Mouse (Mus musculus): ENCODE results near the gene Henmt1.

The Henmt1 gene

GRCm38 (mm10) chr3:108940001-108940633 is 444 bp downstream of the Henmt1 start, which contains the start of gene Gm9857:
Gm9857 (minus strand) TSS chr3:108940445.
- no peak for DNase-seq (ENCODE audit: extremely low read depth, low read depth, low spot score)

GRCm38 (mm10) chr3:108940996-108941395 is 1.3 kb downstream of the Henmt1 start:
- no peak for DNase-seq (ENCODE audit: extremely low read depth, low read depth, low spot score)

DNA sequence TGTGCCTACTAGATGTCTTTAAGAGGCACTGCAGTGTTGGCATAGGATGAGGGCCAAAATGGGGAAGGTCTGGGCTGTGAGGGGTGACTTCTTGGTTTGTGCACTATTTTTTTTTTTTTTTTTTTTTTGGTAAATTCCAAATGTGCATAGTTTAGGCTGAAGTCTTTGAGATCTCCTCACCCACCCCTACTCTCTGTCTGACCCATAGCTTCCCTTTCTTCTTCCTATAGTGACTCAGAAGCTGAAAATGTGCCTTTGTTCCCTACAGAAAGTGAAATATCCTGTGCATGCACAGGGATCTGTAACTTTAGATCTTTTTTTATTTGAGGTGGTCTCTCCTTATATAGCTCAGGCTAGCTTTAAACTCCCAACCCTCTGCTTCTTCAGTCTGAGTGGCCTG is 18.3 kb downstream of the Henmt1 start:
- DNase-seq (ENCODE audit: extremely low read depth, low read depth, low spot score), result no peak

- DNase-seq (ENCODE audit: extremely low read depth, low read depth, low spot score), result no peak
Measured at GRCm38 (mm10) chr3:108959680-108960295, 20.1 kb downstream of the Henmt1 start.

DNA sequence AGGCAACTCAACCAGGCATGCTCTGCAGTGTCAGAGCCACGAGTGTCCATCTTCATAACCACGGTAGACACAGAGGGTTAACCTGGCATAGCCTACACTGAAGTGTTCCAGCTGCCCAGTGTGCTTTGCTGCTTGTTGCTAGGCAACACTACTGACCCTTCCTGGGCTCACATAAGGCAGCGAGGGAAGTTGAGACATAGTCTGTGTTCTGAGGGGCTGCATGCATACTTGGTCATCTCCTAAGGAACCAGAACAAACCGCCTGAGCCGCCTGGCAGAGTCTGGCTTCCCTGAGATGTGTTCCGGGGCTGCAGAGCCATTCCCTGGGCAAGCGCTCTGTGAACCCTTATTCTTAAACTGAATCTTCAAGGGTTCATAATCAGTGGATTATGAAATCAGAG is 21.6 kb downstream of the Henmt1 start:
- DNase-seq (ENCODE audit: extremely low read depth, low read depth, low spot score), result no peak

- no peak for DNase-seq (ENCODE audit: extremely low read depth, low read depth, low spot score)
Measured at GRCm38 (mm10) chr3:108961655-108962054, 22.0 kb downstream of the Henmt1 start.

GRCm38 (mm10) chr3:108963278-108963677 is 23.6 kb downstream of the Henmt1 start:
- DNase-seq (ENCODE audit: extremely low read depth, low read depth, low spot score), result no peak

- DNase-seq (ENCODE audit: extremely low read depth, low read depth, low spot score), result no peak
Measured at GRCm38 (mm10) chr3:108963776-108964175, 24.1 kb downstream of the Henmt1 start.

GRCm38 (mm10) chr3:108964361-108965044 is 24.8 kb downstream of the Henmt1 start:
- no peak for DNase-seq (ENCODE audit: extremely low read depth, low read depth, low spot score)

DNA sequence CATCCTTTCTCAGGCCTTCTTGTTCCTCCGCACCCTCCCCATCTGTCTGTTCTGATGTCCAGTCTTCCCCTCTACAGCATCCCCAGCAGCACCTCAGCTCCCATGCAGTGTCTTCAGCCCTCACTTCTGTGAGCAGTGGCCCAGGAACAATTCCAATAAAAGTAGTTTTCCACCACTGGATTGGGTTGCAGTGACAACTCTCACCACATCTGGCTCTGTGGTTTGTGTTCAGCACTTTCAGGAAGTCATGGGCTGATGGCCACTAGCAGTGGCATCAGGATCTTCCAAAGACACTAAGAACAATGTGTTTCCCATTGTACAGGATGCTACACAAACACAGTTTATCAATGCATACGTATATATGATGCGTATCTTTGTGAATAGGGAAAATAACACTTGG is 26.4 kb downstream of the Henmt1 start:
- no peak for DNase-seq (ENCODE audit: extremely low read depth, low read depth, low spot score)

- no peak for DNase-seq (ENCODE audit: extremely low read depth, low read depth, low spot score)
Measured at GRCm38 (mm10) chr3:108973980-108974660, 34.4 kb downstream of the Henmt1 start.

GRCm38 (mm10) chr3:108974920-108975485 is 35.3 kb downstream of the Henmt1 start:
- no peak for DNase-seq (ENCODE audit: extremely low read depth, low read depth, low spot score)

DNA sequence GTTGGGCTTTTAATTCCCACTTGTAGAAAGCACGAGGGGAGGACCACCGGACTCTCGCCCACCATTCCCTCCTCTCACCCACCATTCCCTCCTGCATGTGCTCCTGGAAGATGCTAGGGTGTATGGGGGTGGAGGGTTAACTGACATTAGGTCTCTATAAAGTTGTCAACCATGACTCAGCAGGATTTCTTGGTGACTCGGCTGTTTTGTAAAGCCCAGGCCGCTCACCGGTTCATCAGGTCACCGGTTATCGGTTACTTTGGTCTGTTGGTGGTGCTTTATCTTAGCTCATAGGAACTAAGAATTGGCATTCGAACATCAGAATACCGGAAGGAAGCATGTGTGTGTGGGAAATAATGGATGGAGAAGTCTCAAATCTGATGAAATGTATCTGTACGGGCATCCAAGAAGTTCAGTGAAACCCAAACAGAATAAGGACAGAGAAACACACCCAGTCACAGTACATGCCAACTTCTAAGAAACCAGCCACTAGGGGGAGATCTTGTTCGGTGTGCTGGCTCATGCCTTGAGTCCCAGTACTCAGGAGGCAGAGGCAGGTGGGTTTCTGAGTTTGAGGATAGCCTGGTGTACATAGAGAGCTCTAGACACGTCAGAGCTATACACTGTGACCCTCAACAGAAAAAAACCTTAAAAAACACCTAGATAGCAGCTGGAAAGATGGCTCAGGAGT is 37.8 kb downstream of the Henmt1 start:
- DNase-seq (ENCODE audit: extremely low read depth, low read depth, low spot score), result no peak

- no peak for DNase-seq (ENCODE audit: extremely low read depth, low read depth, low spot score)
Measured at GRCm38 (mm10) chr3:108981946-108982345, 42.3 kb downstream of the Henmt1 start.

DNA sequence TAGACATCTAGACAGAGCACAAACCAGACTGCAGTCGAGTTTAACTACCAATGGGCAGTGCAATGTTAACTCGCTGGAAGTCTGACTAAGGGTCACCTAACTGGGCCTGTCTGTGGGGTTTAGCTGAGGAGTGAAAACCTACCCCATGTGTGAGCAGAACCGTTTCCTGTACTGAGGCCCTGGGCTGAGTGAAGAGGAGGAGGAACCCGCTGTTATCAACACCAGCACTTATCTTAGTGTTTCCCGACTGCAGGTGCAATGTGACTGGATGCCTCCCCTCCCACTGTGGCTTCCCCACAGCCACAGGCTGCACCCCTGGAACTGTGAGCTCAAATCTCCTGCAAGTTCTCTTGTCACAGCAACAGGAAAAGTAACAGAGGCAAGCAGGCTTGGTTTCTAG is 44.3 kb downstream of the Henmt1 start:
- no peak for DNase-seq (ENCODE audit: extremely low read depth, low read depth, low spot score)

- no peak for DNase-seq (ENCODE audit: extremely low read depth, low read depth, low spot score)
Measured at GRCm38 (mm10) chr3:108986534-108986933, 46.9 kb downstream of the Henmt1 start.

DNA sequence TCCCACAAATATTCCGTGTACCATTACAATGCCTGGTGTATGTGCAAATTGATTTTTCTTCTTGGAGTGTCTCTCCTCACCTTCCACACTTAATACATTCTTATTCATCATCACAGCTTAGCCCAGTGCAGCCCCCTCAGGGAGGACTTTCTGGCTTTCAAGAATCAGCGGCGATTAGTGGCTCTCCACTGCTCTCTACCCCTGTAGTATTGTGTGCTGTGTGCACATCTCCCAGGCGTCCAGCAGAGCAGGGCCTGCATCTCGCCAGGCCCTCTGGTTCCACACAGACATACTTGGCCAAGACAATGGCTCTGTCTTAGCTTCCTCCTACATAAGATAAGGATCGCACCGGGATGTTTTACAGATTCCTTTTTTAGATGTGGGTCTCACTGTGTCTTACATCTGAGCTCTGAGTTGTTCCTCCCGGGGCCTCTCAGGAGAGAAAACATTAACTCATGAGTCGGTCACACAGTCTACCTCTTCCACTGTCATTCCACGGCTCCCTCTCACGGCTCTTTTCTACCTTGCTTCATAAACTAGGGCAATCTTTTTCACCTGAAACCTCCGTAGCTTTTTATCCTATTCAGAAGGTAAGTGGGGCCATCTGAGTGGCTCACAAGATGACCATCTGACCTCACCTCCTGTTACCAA is 47.5 kb downstream of the Henmt1 start:
- DNase-seq (ENCODE audit: extremely low read depth, low read depth, low spot score), result no peak

GRCm38 (mm10) chr3:108989971-108990548 is 50.4 kb downstream of the Henmt1 start:
- DNase-seq (ENCODE audit: extremely low read depth, low read depth, low spot score), result no peak

GRCm38 (mm10) chr3:108994477-108994876 is 54.8 kb downstream of the Henmt1 start:
- no peak for DNase-seq (ENCODE audit: extremely low read depth, low read depth, low spot score)

DNA sequence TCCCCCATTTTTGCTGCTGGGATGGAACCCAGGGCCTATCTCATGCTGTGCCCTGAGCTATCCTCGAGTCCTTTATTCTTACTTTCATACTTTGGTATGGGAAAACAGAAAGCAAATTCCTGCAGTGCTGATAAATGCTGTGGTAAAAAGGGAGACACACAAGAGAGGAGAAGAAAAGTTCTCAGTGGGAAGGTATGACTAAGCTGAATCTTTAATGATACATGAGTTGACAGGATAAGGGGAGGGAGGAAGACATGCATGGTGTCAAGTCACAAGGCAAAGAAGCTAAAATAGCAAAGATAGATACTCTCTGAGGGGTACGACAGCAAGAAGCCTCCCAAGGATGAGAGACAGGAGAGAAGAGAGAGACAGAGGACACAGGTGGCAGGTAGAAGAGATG is 55.7 kb downstream of the Henmt1 start:
- DNase-seq (ENCODE audit: extremely low read depth, low read depth, low spot score), result no peak
